Mouse (Mus musculus): ENCODE results near the gene Icam2.

DNA sequence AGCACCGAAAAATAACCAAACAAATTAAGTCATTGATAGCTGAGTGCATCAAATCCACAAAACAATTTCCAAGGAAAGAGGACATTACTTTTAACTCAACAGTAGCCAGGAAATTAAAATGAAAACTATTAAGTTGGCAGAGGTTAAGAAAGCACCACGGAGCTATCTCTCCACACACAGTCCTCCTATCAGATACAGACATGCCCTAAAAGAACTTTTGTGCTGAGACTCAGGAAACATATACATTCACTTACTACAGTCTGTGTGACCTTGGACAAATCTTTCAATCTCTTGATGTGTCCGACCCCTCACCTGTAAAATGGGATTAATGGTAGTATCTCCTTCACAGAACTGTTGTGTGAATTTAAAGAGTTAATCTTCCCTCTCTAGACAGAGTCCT lies 1.5 kb downstream of the Icam2 start:
- TF ChIP-seq CTCF (IDR thresholded peaks at IDR 0.05; ENCODE audit: borderline replicate concordance, insufficient read depth, low read depth, low read length) = no peak
- TF ChIP-seq POLR2A (IDR thresholded peaks at IDR 0.05; ENCODE audit: borderline replicate concordance, insufficient read depth, low read length) = no peak

All from cerebellum, adult 2 months (tissue).